Mouse (Mus musculus) natural killer cell, adult 2 months (primary cell): Measurements from ENCODE around the gene Zbtb20.

ENCODE experiments used
- DNase-seq, 2 experiments: peaks; one replicate each; pipeline ENCODE4 v3.0.0; 2022; ENCODE audit warnings: low spot score in 2 of 2

The Zbtb20 gene

GRCm38 (mm10) chr16:43191060-43191850, 315.6 kb downstream of the Zbtb20 start:
- no peak for DNase-seq

DNA sequence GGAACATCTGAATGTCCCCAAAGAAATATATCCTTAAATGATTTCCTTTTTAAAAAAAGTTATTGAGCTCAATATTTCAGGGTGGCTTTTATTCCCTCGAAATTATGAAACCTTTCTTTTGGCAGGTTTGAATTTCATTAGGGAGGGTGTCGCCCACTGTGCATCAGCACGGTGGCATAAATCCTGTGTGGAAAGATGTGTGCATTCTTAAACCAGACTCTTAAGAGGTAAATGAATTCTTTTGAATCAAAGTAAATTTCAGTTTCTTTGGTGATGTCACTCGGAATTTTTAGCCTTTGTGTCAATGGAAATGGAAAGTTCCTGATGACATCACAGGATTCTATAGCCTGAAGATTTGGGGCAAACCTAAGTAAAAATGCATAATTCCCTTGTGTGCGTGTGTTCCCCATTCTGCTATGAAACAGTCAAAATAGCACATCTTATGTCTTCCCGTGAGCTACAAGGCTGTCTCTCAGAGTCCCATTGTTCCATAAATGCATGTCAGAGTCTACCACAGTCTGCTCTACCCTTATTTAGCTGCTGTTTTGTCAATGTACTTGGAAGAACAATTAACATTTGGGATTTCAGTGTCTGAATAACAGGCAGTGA, 318.1 kb downstream of the Zbtb20 start:
- no peak for DNase-seq

DNA sequence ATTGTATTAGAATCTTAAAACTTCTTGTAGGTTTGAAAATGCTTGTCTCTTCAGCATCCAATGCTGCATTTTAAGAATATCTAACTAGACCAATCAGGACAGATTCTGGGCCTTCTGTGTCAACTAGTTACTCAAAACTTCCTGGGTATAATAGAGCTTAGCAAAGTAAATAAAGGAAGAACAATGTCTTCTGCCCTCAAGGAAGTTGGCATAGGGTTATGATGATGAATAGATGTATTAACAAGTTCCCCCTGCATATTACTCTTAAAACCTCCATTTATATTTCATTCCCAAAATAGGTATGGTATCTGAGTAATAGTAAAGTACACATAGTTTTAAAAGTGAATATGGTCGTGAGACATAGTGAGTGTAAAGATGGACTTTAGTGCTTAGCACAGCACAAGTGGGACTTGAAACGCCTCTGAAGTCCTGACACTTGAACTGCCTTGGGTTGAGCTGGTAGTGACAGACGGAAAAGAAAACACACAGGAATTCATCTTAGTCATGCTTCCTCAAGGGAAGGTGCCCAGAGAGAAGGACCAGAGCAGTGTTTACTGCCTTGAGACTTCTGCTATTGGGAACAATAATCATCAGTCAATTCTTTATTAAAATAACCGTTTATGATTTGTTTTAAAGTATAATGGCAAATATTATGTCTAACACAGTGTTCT, 341.8 kb downstream of the Zbtb20 start:
- no peak for DNase-seq

- DNase-seq, result no peak
Measured at GRCm38 (mm10) chr16:43219367-43219766, 343.7 kb downstream of the Zbtb20 start.

DNA sequence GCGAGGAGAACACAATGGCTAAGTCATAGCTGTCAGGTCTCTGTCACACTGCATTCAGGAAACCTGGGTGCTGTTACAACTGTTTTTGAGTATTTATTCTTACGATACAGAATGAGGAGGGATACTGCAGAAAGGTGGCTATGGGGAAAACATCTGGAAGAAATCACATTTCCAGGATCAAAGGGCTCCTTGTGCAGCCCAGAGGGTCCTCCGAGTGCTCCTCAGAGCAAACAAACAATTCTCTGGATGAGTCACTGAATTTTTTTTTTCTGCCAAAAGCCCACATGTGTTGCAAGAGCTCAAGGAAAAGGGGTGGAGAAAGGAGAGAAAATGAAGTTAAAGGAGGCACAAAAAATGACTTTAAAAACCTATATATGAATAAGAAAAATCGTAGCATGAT, 345.6 kb downstream of the Zbtb20 start:
- no peak for DNase-seq

- no peak for DNase-seq
Measured at GRCm38 (mm10) chr16:43230253-43230652, 354.6 kb downstream of the Zbtb20 start.

GRCm38 (mm10) chr16:43234249-43234648, 358.6 kb downstream of the Zbtb20 start:
- DNase-seq, result no peak

- no peak for DNase-seq
Measured at GRCm38 (mm10) chr16:43235317-43235716, 359.6 kb downstream of the Zbtb20 start.

- no peak for DNase-seq
Measured at GRCm38 (mm10) chr16:43235721-43236159, 360.1 kb downstream of the Zbtb20 start.

GRCm38 (mm10) chr16:43237551-43237950, 361.9 kb downstream of the Zbtb20 start:
- no peak for DNase-seq

GRCm38 (mm10) chr16:43247026-43247425, 371.3 kb downstream of the Zbtb20 start:
- no peak for DNase-seq

DNA sequence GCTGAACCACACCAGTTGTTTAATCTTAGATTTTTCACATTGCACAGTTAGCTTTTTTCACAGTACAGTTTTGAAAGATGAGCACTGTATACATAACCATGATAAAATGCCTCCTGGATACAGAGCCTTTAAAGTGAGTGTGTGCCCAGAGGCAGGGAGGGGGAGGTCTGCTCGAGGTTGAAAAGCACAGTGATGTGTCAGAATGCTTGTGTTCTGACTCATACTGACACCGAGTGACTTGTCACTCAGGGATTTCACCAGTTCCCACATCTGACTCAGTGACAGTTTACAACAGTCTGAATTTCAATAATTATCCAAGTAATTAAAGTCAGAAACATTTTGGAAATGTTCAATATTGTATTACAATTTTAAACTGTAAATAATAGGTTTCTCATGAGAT, 377.4 kb downstream of the Zbtb20 start:
- no peak for DNase-seq

GRCm38 (mm10) chr16:43253746-43254145, 378.1 kb downstream of the Zbtb20 start:
- DNase-seq, result no peak

GRCm38 (mm10) chr16:43256191-43256899, 380.7 kb downstream of the Zbtb20 start:
- DNase-seq, result no peak

DNA sequence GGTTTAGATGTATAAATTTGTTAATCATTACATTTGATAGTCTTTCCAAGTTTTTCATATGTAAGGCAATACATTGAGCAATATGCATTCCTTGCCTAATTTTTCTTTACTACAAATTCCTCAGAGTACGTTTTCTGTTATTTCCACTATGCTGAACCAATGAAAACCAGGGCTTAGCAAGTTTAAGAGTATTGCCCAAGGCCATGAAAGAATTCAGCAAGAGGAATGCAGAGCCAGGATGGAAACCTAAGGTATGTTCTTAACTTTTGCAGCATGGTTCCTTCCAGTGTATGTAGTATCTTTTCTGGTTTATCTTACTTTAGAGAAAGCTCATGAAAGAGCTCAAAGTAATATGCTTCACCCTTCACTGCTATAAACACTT, 381.2 kb downstream of the Zbtb20 start:
- DNase-seq, result no peak

- DNase-seq, result no peak
Measured at GRCm38 (mm10) chr16:43259466-43259865, 383.8 kb downstream of the Zbtb20 start.

GRCm38 (mm10) chr16:43260862-43261261, 385.2 kb downstream of the Zbtb20 start:
- DNase-seq, result no peak

GRCm38 (mm10) chr16:43274057-43274595, 398.4 kb downstream of the Zbtb20 start:
- no peak for DNase-seq

GRCm38 (mm10) chr16:43276764-43277163, 401.1 kb downstream of the Zbtb20 start:
- no peak for DNase-seq

DNA sequence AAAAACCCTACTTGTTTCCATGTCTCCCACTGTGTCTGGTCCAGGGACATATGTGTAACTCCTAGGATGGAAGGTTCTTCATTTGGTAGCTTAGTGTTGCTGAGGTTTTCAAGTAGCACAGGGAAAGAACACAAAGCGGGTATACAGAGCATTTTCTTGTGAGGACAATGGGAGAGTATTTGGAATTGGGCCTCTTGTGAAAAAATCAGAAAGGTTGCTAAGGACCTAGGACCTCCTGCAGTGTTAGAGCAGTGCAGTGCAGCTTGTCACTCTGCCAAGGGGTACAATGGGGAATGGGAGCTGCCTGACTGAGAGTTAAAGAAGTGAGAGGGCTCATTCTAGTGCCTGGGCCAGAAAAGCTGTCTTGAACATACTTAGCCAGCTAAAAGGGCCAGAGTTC, 410.6 kb downstream of the Zbtb20 start:
- DNase-seq, result no peak

DNA sequence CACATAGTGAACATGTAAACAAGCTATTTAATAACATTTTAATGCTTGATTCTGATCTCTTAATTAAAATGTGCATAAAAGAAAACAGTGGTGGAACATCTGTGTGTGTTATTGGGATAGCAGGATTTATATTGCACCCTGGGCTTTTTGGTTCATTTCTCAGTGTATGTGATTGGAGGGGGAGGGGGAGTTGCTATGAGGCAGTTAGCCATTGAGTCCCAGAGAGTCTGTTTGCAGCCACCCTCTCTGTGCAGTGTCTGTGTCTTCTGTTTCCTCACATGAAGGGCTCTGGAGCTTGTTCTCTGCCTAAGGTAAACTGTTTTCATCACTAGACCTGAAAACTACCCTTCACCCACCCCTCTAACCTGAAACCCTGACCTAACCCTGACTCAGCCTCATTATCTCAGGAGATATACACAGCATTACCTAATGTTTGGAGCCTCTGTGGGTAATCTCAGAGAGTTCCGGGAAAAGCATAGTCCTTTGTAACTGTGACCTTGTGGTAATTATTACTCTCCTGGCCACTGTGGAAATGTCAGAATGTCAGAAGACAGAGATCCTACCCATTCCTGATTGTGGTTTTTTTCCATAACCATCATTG, 411.2 kb downstream of the Zbtb20 start:
- DNase-seq, result no peak

DNA sequence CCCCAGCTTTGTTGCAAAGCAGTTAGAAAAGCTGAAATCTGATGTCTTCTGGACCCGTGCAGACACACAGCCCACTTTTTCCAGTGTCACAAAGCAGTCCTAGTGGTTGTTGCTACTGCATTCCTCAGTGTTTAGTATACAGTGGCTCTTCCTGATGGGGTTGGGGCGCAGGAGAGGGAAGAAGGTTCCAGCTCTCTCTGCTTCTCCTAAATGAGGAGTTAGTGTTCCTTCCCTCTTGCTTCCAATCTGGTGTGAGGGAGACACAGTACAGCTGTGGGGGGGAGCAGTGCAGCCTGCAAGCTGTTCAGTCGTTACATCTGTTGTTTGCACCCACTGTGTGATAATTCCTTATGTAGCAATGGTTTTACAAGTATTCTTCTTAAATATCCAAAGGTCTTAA, 415.7 kb downstream of the Zbtb20 start:
- no peak for DNase-seq
